Mouse (Mus musculus): ENCODE measurements around the gene Jade3. TPM values are rescaled to one million over a fixed set of nuclear protein-coding genes. Genes with fewer than 3 reads are reported as not detected.

Jade3 gene
- polyA plus RNA-seq, 1 experiment from 2014 or later, result 4.3 TPM

GRCm38 (mm10) chrX:20563941-20564340, 138.5 kb downstream of the Jade3 start:
- H3K4me2 ChIP-seq (ENCODE audit: low read depth, low read length), result no peak overlapping the region
- WGBS, result 64% methylated on average over 4 of the region's 4 CpGs

More at GRCm38 (mm10) chrX:20563941-20564340, 138.5 kb downstream of the Jade3 start:
- Histone ChIP-seq H3K27ac (ENCODE audit: low read length) (no peak overlapping the region), H3K27me3 (ENCODE audit: control insufficient read depth, insufficient read depth, low read length) (no peaks in the 10 kb centered on the region), H3K4me3 (ENCODE audit: low read length) (no peak overlapping the region), H3K9me3 (replicated peaks; ENCODE audit: control insufficient read depth, low read length) (no peaks in the 10 kb centered on the region), H3K36me3 (ENCODE audit: control insufficient read depth, insufficient read depth) (no peaks in the 10 kb centered on the region), H3K9ac (ENCODE audit: low read length) (no peak overlapping the region), H3K4me1 (ENCODE audit: control insufficient read depth, insufficient read depth, low read length) (no peaks in the 10 kb centered on the region)
- no peak for ATAC-seq (replicated peaks; ENCODE audit: extremely low read depth, insufficient read depth, low FRiP score)

Other genes starting within 250 kb of the Jade3 start
- 4.7 and 5.9 TPM in 2 replicates for gene Slc9a7, start 133.9 kb upstream of the Jade3 start, polyA plus RNA-seq (2015; fragmentation: Nextera tagmentation; extraction: Ambion mirVana)
- 12.6 and 14.1 TPM in 2 replicates for gene Rp2, start 61.2 kb upstream of the Jade3 start, polyA plus RNA-seq (2015; fragmentation: Nextera tagmentation; extraction: Ambion mirVana)
- gene Rgn, start 124.1 kb downstream of the Jade3 start, polyA plus RNA-seq (2015; fragmentation: Nextera tagmentation; extraction: Ambion mirVana), result 1.3 and 1.4 TPM in 2 replicates
- 43.9 and 47.0 TPM in 2 replicates for gene Rbm10, start 191.8 kb downstream of the Jade3 start, polyA plus RNA-seq (2015; fragmentation: Nextera tagmentation; extraction: Ambion mirVana)
- gene Ndufb11, start 191.9 kb downstream of the Jade3 start, polyA plus RNA-seq (2015; fragmentation: Nextera tagmentation; extraction: Ambion mirVana), result 430 and 467 TPM in 2 replicates
- gene Uba1, start 232.6 kb downstream of the Jade3 start, polyA plus RNA-seq (2015; fragmentation: Nextera tagmentation; extraction: Ambion mirVana), result 164 and 172 TPM in 2 replicates